Mouse (Mus musculus) layer of hippocampus, postnatal 25 days (tissue): ENCODE results near the gene Icosl. TPM values are rescaled to one million over a fixed set of nuclear protein-coding genes. Genes with fewer than 3 reads are reported as not detected.
"Not testable (repeated sequence)": the region's sequence is repeated elsewhere in the genome, so short reads cannot be mapped to it uniquely, and the experiment has no call there.

Experiments
- DNase-seq, 2 experiments: peaks; one replicate each; pipeline ENCODE4 v3.0.0; 2022; ENCODE audit warnings: mixed read lengths in 2 of 2, low spot score in 1 of 2; ENCODE audit errors: extremely low spot score in 1 of 2
- total RNA-seq, 2 experiments: library from RNA; stranded (reverse); gene quantifications; 2 replicates each; pipeline ENCODE4 v1.2.3; 2021

Icosl gene
- total RNA-seq, 2 experiments from 2014 or later, result 5.4 to 8.8 TPM

- DNase-seq, result no peak
These were observed 561 bp upstream of the Icosl start for GRCm38 (mm10) chr10:78068541-78068940.

GRCm38 (mm10) chr10:78074151-78074550, 5.0 kb downstream of the Icosl start:
- DNase-seq, result no peak

- DNase-seq, result no peak
These were observed 5.9 kb downstream of the Icosl start for GRCm38 (mm10) chr10:78074977-78075376.

GRCm38 (mm10) chr10:78077862-78078261, 8.8 kb downstream of the Icosl start:
- no peak for DNase-seq

GRCm38 (mm10) chr10:78078276-78078675, 9.2 kb downstream of the Icosl start:
- DNase-seq, result no peak

GRCm38 (mm10) chr10:78079955-78080591, 11.0 kb downstream of the Icosl start:
- no peak for DNase-seq

- DNase-seq, result no peak
These were observed 15.0 kb downstream of the Icosl start for GRCm38 (mm10) chr10:78084073-78084472.

- DNase-seq, result no peak
These were observed 16.6 kb downstream of the Icosl start for GRCm38 (mm10) chr10:78085711-78086110.

- no peak for DNase-seq
These were observed 17.5 kb downstream of the Icosl start for GRCm38 (mm10) chr10:78086444-78087061.

- DNase-seq, result no peak
These were observed 18.0 kb downstream of the Icosl start for GRCm38 (mm10) chr10:78087101-78087511.

- no peak for DNase-seq
These were observed 21.1 kb downstream of the Icosl start for GRCm38 (mm10) chr10:78090246-78090645.

GRCm38 (mm10) chr10:78090706-78091491, 21.8 kb downstream of the Icosl start:
- no peak for DNase-seq

- no peak for DNase-seq
These were observed 23.0 kb downstream of the Icosl start for GRCm38 (mm10) chr10:78091865-78092724.

- no peak for DNase-seq
These were observed 23.6 kb downstream of the Icosl start for GRCm38 (mm10) chr10:78092725-78093029.

- DNase-seq, result no peak
These were observed 26.1 kb downstream of the Icosl start for GRCm38 (mm10) chr10:78095221-78095620.

GRCm38 (mm10) chr10:78095954-78096931, 27.1 kb downstream of the Icosl start:
- no peak for DNase-seq

- DNase-seq, result not testable (repeated sequence)
These were observed 30.8 kb downstream of the Icosl start for GRCm38 (mm10) chr10:78099860-78100259.

GRCm38 (mm10) chr10:78100989-78101780, 32.1 kb downstream of the Icosl start:
- no peak for DNase-seq
